Mouse (Mus musculus) left cerebral cortex, adult 9 months (tissue): ENCODE results near the gene Slc13a5.

Experiments used
- DNase-seq, 2 experiments: peaks; one replicate each; pipeline ENCODE4 v3.0.0; 2022; ENCODE audit warnings: low spot score in 2 of 2

Slc13a5 gene

DNA sequence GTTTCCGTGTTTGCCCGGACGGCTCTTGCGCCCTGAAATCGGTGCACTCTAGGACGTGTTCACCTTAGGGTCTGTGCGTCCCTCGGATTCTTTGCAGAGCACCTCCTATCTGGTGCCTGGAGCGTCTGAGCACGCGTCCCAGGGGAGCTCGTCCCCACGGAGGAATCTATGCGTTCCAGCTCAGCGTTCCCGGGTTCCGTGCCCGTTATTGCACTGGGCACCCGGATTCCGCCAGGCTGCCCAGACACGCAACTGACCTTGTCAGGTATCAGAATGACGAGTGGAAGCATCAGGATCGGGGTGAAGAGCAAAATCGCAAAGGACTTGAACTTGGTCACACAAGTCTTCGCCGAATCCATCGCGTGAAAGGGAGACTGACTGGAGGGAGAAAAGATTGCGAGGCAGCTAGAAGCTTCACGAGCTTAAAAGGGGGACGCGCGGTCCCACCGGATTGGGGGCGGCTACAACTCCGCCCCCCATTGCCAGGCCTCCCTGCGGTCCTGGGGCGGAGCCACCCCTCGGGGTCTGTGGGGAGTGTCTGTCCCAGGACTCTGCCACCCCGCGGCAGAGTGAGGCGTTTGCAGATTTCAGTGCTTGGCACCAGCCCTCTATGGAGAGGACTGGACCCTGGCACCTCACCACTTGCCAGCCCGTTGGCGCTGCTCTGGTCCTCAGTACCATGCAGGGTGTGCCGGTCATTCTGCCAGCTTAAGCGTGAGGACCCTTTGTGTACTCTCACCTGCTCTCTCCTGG lies 639 bp downstream of the Slc13a5 start:
- DNase-seq = peak in 1 of 2 experiments; percentile 48

DNA sequence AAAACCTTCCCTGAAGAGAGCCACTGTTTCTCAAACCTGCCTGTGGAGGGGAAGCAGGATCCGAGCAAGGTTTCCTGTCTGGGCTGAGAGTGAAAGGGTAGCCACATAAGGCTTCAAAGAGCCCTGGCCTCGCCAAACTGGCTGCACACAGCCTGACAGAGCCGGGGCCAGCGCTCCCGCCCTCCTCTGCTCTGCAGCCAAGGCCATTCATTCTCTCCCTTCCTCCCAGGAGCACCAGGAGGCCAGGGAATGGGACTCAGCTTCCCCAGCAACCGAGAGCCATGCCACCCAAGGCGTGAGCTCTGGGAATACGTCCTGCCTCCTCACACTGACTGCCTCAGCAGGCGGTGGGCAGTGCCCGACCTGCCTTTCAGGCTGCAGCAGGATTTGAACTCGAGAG lies 1.5 kb downstream of the Slc13a5 start:
- peak in 1 of 2 experiments; percentile 37 for DNase-seq

DNA sequence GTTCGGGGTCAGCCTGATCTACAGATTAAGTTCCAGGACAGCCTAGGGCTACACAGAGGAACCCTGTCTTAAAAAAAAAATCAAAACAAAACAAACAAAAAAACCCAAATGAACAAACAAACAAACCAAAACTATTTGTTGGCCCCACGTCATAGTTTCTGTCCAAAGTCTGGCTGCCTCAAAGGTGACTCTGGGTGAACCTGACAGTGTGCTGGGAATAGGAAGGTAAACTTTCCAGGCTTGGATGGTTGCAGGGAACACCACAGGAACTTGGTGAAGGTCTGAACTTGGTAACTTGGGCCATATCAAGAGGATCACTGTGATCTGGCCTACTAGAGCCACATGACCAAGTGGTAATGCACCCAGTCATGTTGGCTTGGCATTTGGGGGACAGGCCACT lies 10.6 kb downstream of the Slc13a5 start:
- DNase-seq = no peak

- DNase-seq = no peak
Observed at GRCm38 (mm10) chr11:72255629-72256028, 11.4 kb downstream of the Slc13a5 start.

- DNase-seq = peak in 1 of 2 experiments; percentile 30
Observed at GRCm38 (mm10) chr11:72245196-72245753, 21.7 kb downstream of the Slc13a5 start.

GRCm38 (mm10) chr11:72240062-72240860 lies 26.8 kb downstream of the Slc13a5 start:
- DNase-seq = no peak

GRCm38 (mm10) chr11:72234013-72234412 lies 33.0 kb downstream of the Slc13a5 start:
- DNase-seq = peak in 1 of 2 experiments; percentile 64

GRCm38 (mm10) chr11:72232991-72233390 lies 34.0 kb downstream of the Slc13a5 start:
- DNase-seq = no peak

DNA sequence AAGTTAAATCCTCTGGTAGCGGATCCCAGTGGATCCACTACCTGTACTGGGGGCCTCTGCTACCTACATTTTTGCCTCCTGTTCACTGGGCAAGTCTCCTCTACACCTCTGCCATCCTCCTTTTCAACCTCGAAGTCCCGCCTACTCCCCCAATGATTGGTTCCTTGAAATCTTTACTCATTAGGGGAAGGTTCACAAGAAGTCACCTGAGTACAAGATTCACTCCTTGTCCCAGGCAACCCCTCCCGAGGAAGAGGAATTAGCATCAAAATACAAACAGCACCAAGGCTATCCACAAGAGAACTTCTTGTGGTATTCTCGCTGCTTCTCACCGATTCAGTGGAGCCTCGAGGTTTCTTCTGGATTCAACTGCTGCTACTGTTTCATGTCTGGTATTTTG lies 35.0 kb downstream of the Slc13a5 start:
- no peak for DNase-seq

- DNase-seq = no peak
Observed at GRCm38 (mm10) chr11:72228513-72228912, 38.5 kb downstream of the Slc13a5 start.

DNA sequence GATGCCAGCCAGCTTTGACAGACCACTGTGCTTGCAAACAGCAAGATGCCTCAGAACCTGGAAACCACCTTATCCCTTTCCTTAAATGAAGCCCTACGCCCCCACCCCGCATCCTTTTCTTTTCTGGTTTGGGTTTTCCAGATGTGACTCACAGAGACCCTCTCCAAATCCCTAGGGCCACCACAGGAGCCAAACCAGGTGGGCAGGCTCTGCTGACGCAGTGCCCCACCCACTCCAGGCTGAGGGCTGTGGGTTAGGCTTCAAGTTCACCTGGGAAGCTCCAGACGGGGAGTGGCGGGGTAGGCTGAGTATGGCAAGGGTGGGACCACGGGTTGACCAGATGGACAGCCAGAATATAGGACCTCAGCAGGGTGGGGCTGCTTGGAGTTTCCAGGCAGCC lies 40.1 kb downstream of the Slc13a5 start:
- no peak for DNase-seq

- no peak for DNase-seq
Observed at GRCm38 (mm10) chr11:72226020-72226791, 40.8 kb downstream of the Slc13a5 start.

- peak in 1 of 2 experiments; percentile 88 for DNase-seq
Observed at GRCm38 (mm10) chr11:72224865-72225264, 42.2 kb downstream of the Slc13a5 start.

DNA sequence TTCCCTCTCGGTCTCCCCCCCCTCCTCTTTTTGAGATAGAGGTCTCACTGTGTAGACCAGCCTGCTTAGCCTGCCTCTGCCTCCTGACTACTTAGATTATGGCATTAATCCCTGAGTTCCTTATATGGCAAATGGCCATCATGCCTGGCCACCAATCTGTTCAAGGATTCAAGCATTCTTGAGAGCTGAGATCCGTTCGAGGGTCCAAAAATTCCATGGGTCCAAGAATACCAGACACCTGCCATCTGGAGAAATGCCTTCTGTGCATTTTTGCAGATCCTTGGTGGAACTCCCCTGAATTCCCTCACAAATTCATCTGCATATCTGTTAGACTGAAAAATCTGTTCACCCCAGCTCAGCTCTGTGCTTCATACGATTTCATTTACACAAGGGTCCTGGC lies 43.6 kb downstream of the Slc13a5 start:
- no peak for DNase-seq

DNA sequence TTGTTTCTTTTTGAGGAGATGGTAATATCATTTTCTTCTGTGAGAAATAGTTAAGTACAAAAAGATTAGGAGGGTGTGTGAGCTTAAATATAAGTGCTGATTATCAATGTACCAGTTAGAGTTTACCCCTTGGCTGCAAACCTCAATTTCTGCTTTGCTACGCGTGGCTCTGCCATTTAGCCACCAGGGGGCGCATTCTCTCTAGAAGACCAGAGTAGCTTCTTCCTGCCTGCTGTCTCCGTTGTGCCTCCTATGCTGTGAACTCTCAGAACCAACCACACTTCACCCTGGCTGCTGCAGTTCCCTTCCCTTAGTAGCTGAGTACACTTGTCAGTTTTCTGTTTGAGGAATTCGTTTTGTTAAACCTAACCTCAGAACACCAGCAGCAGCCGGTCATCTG lies 45.7 kb downstream of the Slc13a5 start:
- peak in 1 of 2 experiments; percentile 69 for DNase-seq

DNA sequence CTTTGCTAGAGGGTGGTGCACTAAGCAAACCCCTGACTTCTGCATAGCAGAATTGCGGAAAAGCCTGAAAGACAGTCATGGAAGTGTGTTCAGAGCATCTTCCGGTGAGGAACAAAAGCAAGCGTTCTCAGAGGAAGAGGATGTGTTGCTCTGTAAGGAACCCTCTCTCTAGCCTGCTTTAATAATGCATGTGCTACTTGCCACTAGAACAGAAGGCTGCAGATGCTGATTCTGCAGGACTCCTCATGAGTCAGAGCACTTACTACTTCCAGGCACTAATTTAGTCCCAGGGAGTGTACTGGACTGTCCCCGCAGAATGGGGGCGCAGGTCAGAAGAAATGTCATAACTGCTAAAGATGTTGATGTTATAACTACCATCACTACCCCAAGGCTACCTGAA lies 49.9 kb downstream of the Slc13a5 start:
- DNase-seq = no peak

GRCm38 (mm10) chr11:72215410-72215797 lies 51.6 kb downstream of the Slc13a5 start, which contains the start of gene Med31:
Med31 (minus strand) TSS chr11:72215592.
- peak in 1 of 2 experiments; percentile 76 for DNase-seq

GRCm38 (mm10) chr11:72214591-72215409 lies 52.2 kb downstream of the Slc13a5 start:
- DNase-seq = peak; percentile 87 to 95

GRCm38 (mm10) chr11:72207834-72208377 lies 59.1 kb downstream of the Slc13a5 start:
- no peak for DNase-seq

DNA sequence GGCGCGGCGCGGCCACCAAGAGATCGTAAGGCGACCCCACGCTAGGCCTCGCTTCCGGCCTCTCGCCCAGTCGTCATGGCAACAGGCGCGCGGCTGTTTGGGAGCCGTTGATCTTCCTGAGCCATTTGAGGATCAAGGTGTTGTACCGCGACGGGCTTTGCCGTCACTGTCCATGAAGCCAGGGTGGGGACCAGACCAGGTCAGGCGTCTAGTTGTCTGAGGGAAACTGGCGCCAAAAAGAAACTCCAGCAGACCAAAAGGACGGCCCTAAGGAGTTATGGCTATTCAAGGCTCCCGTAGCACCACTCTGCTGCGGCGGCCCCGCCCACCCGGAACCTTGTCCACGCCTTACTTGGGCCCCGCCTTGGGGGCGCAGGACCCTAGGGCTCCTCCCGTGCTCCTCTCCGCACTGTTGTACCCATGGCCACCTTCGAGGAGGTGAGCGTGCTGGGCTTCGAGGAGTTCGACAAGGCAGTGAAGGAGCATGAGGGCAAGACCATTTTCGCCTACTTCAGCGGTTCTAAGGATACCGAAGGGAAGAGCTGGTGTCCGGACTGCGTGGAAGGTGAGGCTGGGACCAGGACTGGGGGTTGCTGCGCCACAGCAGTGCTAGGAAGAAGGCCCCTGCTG lies 59.7 kb downstream of the Slc13a5 start, which contains the start of the genes 4933427D14Rik and Txndc17:
TSS of gene 4933427D14Rik (minus strand) at position 256 of the 630 bp plus-strand sequence.
TSS of gene Txndc17 (plus strand) at position 344 of the 630 bp plus-strand sequence.
- peak in 1 of 2 experiments; percentile 87 for DNase-seq
